Mouse (Mus musculus): ENCODE results near the gene Hspa8.

DNA sequence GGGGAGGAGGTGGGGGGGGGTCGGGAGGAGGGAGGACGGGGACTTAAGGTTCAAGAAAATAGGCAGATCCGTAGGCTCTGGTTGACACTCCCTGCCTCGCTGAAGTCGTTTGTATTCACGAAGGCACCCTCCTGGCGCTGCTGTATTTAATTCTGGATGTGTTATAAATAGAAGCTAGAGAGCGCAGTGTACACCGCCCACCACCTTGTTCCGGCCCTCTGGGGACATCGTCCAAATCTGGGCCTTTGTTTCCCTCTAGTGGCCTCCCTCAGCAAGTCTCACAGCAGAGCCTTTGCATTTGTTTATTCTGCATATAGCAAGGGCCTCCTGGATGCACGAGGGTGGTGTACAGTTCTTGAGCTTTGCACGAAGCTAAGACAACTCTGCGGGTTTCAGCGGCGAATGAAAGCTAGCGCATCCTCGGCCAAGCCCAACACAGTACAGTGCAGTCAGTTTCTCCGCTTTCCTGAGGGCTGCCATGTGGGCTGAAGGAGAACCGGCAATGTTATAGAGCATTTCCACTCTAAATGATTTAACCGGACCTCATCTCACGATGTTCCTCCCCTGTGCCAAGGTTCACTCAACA, 43.0 kb upstream of the Hspa8 start:
- peak; percentile 45; the same call in 1 of the 2 replicates for TF ChIP-seq POLR2A (IDR thresholded peaks at IDR 0.05; ENCODE audit: extremely low read depth, insufficient read depth, low read length)
- TF ChIP-seq CTCF (IDR thresholded peaks at IDR 0.05; ENCODE audit: extremely low read depth, insufficient read depth, low read length) = peak; percentile 77
